Mouse (Mus musculus): ENCODE results near the gene Atad2b.

GRCm38 (mm10) chr12:4872983-4873477, 44.1 kb upstream of the Atad2b start:
- TF ChIP-seq CTCF (IDR thresholded peaks at IDR 0.05; ENCODE audit: borderline replicate concordance, control insufficient read depth, extremely low read depth, insufficient read depth, low read length, poor library complexity) (no peak), POLR2A (IDR thresholded peaks at IDR 0.05; ENCODE audit: control insufficient read depth, extremely low read depth, insufficient read depth, low read length, poor library complexity) (no peak)
